Mouse (Mus musculus) lung, postnatal 0 days (tissue): ENCODE measurements around the gene Lrrc51.

Source experiments
- CTCF ChIP-seq: IDR thresholded peaks from 2 replicates; pipeline ENCODE4 v1.5.1; 2016; ENCODE audit warnings: antibody characterized with exemption, mild to moderate bottlenecking
- EP300 ChIP-seq: IDR thresholded peaks from 2 replicates; pipeline ENCODE4 v1.6.1; 2016; ENCODE audit warnings: antibody characterized with exemption, mild to moderate bottlenecking, control low read depth

DNA sequence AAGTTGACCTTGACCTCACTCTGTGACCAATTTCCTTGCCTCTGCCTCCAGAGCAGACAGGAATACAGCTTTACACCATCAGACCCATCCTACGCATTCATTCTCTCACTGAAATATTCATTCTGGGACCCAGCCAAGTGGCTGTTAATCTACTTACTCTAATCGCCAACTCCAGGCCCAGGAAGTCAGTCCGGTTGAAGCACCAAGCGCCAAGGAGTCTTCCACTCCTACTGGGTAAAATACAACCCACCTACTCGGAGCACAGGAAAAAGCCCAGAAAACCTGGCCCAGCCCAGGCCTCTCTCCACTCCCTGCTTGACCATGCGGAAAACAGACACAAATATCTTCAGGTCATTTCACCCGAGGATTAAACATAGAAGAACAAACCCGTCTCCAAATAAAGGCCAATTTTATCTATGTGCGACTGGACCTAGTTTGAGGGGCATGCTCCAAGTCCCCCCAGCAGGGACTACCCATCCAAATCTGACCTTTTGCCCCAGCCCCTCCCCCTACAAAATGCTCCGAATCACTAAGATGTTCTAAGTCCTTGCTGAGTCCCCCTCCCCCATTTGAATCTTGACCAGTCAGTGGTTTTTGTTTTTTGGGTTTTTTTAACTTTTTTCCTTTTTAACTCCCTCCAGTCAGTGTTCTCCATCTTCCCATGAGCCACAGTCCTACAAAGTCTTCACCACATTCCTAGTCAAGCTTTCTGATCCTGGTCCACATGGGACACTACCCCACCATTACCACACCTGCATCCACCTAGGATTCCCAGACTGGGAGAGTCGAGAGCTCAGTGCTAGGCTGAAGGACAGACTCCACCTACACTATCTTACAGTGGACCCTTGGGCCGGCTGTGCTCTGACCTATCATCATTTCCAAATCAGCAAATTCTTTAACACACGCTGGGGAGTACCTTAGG is 65.2 kb downstream of the Lrrc51 start:
- TF ChIP-seq CTCF, result no peak
- TF ChIP-seq EP300, result no peak
